Mouse (Mus musculus): ENCODE results near the gene Pgpep1l. TPM values are rescaled to one million over a fixed set of nuclear protein-coding genes. Genes with fewer than 3 reads are reported as not detected.

Pgpep1l gene
- total RNA-seq, 2 experiments from 2014 or later, result 0.82 to 1.6 TPM

Other genes starting within 250 kb of the Pgpep1l start
- gene Fam169b, start 9.6 kb upstream of the Pgpep1l start, total RNA-seq (2021), result 1 to 10 TPM; 1.8 to 2.2 TPM

Measured in left cerebral cortex, postnatal 25 days (tissue).